Mouse (Mus musculus): ENCODE results near the gene Clhc1. TPM values are rescaled to one million over a fixed set of nuclear protein-coding genes. Genes with fewer than 3 reads are reported as not detected.
"Not testable (repeated sequence)": the region's sequence is repeated elsewhere in the genome, so short reads cannot be mapped to it uniquely, and the experiment has no call there.

The Clhc1 gene
- polyA plus RNA-seq, 1 experiment from 2014 or later, result 0.42 TPM

GRCm38 (mm10) chr11:29525988-29526794 is 21.6 kb upstream of the Clhc1 start, which contains the start of gene Mtif2:
Mtif2 (plus strand) TSS chr11:29526408.
- H3K27ac ChIP-seq (ENCODE audit: low read depth, low read length), result peak within 1 kb of the TSS; percentile 60; the same call in 1 of the 2 replicates
- H3K4me1 ChIP-seq (ENCODE audit: control insufficient read depth, insufficient read depth, low read length), result no peaks in the 10 kb centered on the region
- H3K9ac ChIP-seq (ENCODE audit: low read length), result peak within 1 kb of the TSS; percentile 78
- 3% methylated on average over 47 of the region's 47 CpGs for WGBS
- no peaks in the 10 kb centered on the region for H3K27me3 ChIP-seq (ENCODE audit: control insufficient read depth, insufficient read depth, low read length)
- DNase-seq (ENCODE audit: low spot score) (peak; percentile 88), ATAC-seq (ENCODE audit: insufficient read depth, low FRiP score, low TSS enrichment) (peak; percentile 94)
- H3K4me3 ChIP-seq (ENCODE audit: low read depth, low read length), result peak within 1 kb of the TSS; percentile 73
- no peaks in the 10 kb centered on the region for H3K36me3 ChIP-seq (ENCODE audit: control insufficient read depth, insufficient read depth, low read length)
- peak within 1 kb of the TSS; percentile 80 for H3K4me2 ChIP-seq (ENCODE audit: low read depth)
- H3K9me3 ChIP-seq (ENCODE audit: control insufficient read depth, low read length), result no peaks in the 10 kb centered on the region

GRCm38 (mm10) chr11:29538201-29538600 is 9.5 kb upstream of the Clhc1 start:
- Histone ChIP-seq H3K4me2 (ENCODE audit: low read depth) (no peak overlapping the region), H3K27ac (ENCODE audit: low read depth, low read length) (no peak overlapping the region), H3K9me3 (ENCODE audit: control insufficient read depth, low read length) (no peaks in the 10 kb centered on the region), H3K4me1 (ENCODE audit: control insufficient read depth, insufficient read depth, low read length) (no peaks in the 10 kb centered on the region), H3K36me3 (ENCODE audit: control insufficient read depth, insufficient read depth, low read length) (no peaks in the 10 kb centered on the region; the same call in 1 of the 2 replicates), H3K27me3 (ENCODE audit: control insufficient read depth, insufficient read depth, low read length) (no peaks in the 10 kb centered on the region), H3K4me3 (ENCODE audit: low read depth, low read length) (no peak overlapping the region), H3K9ac (ENCODE audit: low read length) (no peak overlapping the region)
- ATAC-seq (ENCODE audit: insufficient read depth, low FRiP score, low TSS enrichment) (no peak), DNase-seq (ENCODE audit: low spot score) (no peak)
- WGBS, result 97% methylated on average over 1 of the region's 1 CpGs

DNA sequence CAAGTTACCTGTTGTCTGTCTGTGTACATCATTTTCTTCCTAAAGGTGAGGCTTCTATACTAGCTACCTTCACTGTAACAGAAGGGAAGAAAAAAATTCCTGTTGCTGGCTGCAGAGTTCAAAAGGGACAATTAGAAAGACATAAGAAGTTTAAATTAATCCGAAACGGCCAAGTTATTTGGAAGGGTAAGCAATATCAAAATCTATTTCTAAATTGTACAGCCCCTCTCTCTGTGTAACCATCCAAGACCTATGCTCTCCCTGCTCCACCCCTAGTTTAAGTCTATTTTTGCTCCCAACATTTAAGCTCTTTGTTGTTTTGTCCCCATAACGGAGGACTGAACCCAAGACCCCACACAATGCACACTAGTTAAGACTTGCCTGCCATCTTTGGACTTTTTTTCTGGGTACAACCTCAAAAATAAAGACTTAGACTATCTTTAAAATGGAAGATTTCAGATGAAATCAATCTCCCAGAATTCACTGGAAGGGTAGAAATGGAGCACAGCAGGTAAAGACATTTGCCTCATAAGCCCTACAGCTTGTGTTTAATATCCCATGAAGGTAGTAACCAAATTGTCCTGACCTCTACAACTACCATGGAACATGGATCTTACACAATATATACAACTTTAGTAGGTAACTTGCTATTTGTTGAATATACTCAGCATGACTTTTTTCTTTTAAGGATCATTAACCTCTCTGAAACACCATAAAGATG is 3.4 kb upstream of the Clhc1 start:
- H3K9me3 ChIP-seq (ENCODE audit: control insufficient read depth, low read length), result no peaks in the 10 kb centered on the region
- no peak for DNase-seq (ENCODE audit: low spot score)
- H3K4me3 ChIP-seq (ENCODE audit: low read depth, low read length), result no peak overlapping the region
- H3K4me1 ChIP-seq (ENCODE audit: control insufficient read depth, insufficient read depth, low read length), result no peaks in the 10 kb centered on the region
- ATAC-seq (ENCODE audit: insufficient read depth, low FRiP score, low TSS enrichment), result no peak
- no peak overlapping the region for H3K9ac ChIP-seq (ENCODE audit: low read length)
- no peaks in the 10 kb centered on the region for H3K27me3 ChIP-seq (ENCODE audit: control insufficient read depth, insufficient read depth, low read length)
- WGBS, result 91% methylated on average over 3 of the region's 3 CpGs
- H3K4me2 ChIP-seq (ENCODE audit: low read depth), result no peak overlapping the region
- H3K27ac ChIP-seq (ENCODE audit: low read depth, low read length), result no peak overlapping the region
- H3K36me3 ChIP-seq (ENCODE audit: control insufficient read depth, insufficient read depth, low read length), result peaks cover 8% of the 10 kb centered on the region

DNA sequence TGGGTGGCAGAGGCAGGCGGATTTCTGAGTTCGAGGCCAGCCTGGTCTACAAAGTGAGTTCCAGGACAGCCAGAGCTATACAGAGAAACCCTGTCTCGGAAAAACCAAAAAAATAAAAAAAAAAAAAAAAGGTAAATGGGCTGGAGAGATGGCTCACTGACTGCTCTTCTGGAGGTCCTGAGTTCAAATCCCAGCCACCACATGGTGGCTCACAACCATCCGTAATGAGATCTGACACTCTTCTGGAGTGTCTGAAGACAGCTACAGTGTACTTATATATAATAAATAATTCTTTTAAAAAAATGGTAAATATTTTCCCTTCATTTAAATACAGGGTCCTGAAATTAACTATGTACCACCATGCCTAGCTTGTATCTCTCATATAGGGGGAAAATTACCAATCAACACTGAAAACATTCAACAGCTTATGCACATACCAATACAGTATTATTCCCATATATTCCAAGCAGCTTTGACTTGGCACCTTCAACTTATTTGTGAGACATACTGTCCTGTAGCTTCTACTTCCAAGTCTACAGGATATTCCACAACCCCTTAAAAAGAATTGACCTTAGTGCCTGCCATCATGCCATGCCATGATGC is 2.5 kb upstream of the Clhc1 start:
- not testable (repeated sequence) for H3K36me3 ChIP-seq (ENCODE audit: control insufficient read depth, insufficient read depth, low read length); DNase-seq (ENCODE audit: low spot score)
- 92% methylated on average over 4 of the region's 4 CpGs for WGBS

DNA sequence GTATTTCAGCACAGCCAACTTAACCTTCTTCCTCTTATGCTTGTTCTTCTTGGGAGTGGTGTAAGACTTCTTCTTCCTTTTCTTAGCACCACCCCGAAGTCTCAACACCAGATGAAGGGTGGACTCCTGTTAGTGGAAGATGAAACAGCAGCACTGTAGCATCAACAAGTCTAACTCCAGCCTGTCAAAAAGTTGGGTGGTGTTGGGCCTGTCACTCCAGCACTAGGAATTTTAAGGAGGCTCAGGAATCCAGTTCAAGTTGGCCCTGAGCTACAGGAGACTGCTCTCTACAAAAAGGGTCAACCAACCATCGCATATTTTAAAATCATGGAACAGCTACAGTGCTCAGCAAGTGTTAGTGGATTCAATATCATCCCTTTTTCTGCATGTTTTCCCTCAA is 1.5 kb upstream of the Clhc1 start:
- not testable (repeated sequence) for H3K9ac ChIP-seq (ENCODE audit: low read length); ATAC-seq (ENCODE audit: insufficient read depth, low FRiP score, low TSS enrichment); H3K4me1 ChIP-seq (ENCODE audit: control insufficient read depth, insufficient read depth, low read length); H3K36me3 ChIP-seq (ENCODE audit: control insufficient read depth, insufficient read depth, low read length); H3K9me3 ChIP-seq (ENCODE audit: control insufficient read depth, low read length); H3K27me3 ChIP-seq (ENCODE audit: control insufficient read depth, insufficient read depth, low read length); DNase-seq (ENCODE audit: low spot score); H3K4me3 ChIP-seq (ENCODE audit: low read depth, low read length); H3K27ac ChIP-seq (ENCODE audit: low read depth, low read length)
- peak overlapping the region; percentile 48 for H3K4me2 ChIP-seq (ENCODE audit: low read depth)
- WGBS, result 97% methylated on average over 2 of the region's 2 CpGs

More for the DNA sequence above, 2.5 kb upstream of the Clhc1 start:
- H3K4me2 ChIP-seq (ENCODE audit: low read depth); H3K9me3 ChIP-seq (ENCODE audit: control insufficient read depth, low read length); H3K4me1 ChIP-seq (ENCODE audit: control insufficient read depth, insufficient read depth, low read length); ATAC-seq (ENCODE audit: insufficient read depth, low FRiP score, low TSS enrichment); H3K27me3 ChIP-seq (ENCODE audit: control insufficient read depth, insufficient read depth, low read length); H3K9ac ChIP-seq (ENCODE audit: low read length); H3K27ac ChIP-seq (ENCODE audit: low read depth, low read length); H3K4me3 ChIP-seq (ENCODE audit: low read depth, low read length): not testable (repeated sequence)

- Histone ChIP-seq H3K27ac (ENCODE audit: low read depth, low read length) (no peak overlapping the region), H3K4me3 (ENCODE audit: low read depth, low read length) (peak overlapping the region; percentile 79), H3K36me3 (ENCODE audit: control insufficient read depth, insufficient read depth, low read length) (peaks cover 8% of the 10 kb centered on the region), H3K9ac (ENCODE audit: low read length) (peak overlapping the region; percentile 91), H3K27me3 (ENCODE audit: control insufficient read depth, insufficient read depth, low read length) (no peaks in the 10 kb centered on the region), H3K9me3 (ENCODE audit: control insufficient read depth, low read length) (no peaks in the 10 kb centered on the region), H3K4me2 (ENCODE audit: low read depth) (peak overlapping the region; percentile 48), H3K4me1 (ENCODE audit: control insufficient read depth, insufficient read depth, low read length) (no peaks in the 10 kb centered on the region)
- DNase-seq (ENCODE audit: low spot score) (no peak), ATAC-seq (ENCODE audit: insufficient read depth, low FRiP score, low TSS enrichment) (no peak)
- 26% methylated on average over 2 of the region's 2 CpGs for WGBS
Measured at GRCm38 (mm10) chr11:29546762-29547161, 988 bp upstream of the Clhc1 start.

DNA sequence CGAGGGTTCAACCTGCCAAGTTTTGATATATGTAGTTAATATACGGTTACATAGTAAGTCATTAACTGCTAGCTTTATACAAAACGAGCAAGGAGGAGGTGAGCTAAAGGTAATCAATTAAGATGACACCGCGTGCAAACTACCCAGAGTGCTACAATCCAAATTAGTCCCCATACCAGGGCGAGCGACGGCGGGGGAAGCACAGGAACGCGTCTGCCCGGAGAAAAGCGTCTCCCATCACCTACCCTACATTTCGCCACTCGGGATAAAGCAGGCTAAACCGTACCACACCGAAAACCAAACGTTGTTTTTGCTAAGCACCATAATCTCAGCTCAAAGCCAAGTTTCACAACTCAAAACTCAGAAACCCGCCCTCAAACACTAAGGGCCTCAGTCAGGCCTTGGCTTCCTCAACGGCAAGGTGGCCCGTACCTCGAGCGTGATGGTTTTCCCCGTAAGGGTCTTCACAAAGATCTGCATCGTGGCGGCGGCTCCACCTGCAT is 450 bp upstream of the Clhc1 start:
- Histone ChIP-seq H3K4me3 (ENCODE audit: low read depth, low read length) (peak overlapping the region; percentile 79), H3K4me2 (ENCODE audit: low read depth) (peak overlapping the region; percentile 48), H3K9ac (ENCODE audit: low read length) (peak overlapping the region; percentile 91), H3K36me3 (ENCODE audit: control insufficient read depth, insufficient read depth, low read length) (peaks cover 8% of the 10 kb centered on the region), H3K4me1 (ENCODE audit: control insufficient read depth, insufficient read depth, low read length) (no peaks in the 10 kb centered on the region), H3K27ac (ENCODE audit: low read depth, low read length) (peak overlapping the region; percentile 54; the same call in 1 of the 2 replicates), H3K27me3 (ENCODE audit: control insufficient read depth, insufficient read depth, low read length) (no peaks in the 10 kb centered on the region), H3K9me3 (ENCODE audit: control insufficient read depth, low read length) (no peaks in the 10 kb centered on the region)
- under 1% methylated on average over 27 of the region's 27 CpGs for WGBS
- no peak for DNase-seq (ENCODE audit: low spot score)
- ATAC-seq (ENCODE audit: insufficient read depth, low FRiP score, low TSS enrichment), result no peak; the same call in none of the 2 replicates

GRCm38 (mm10) chr11:29548504-29549424 is 1.0 kb downstream of the Clhc1 start:
- H3K36me3 ChIP-seq (ENCODE audit: control insufficient read depth, insufficient read depth, low read length), result peaks cover 8% of the 10 kb centered on the region
- no peaks in the 10 kb centered on the region for H3K27me3 ChIP-seq (ENCODE audit: control insufficient read depth, insufficient read depth, low read length)
- no peaks in the 10 kb centered on the region for H3K9me3 ChIP-seq (ENCODE audit: control insufficient read depth, low read length)
- no peaks in the 10 kb centered on the region for H3K4me1 ChIP-seq (ENCODE audit: control insufficient read depth, insufficient read depth, low read length)
- 26% methylated on average over 23 of the region's 23 CpGs for WGBS
- peak overlapping the region; percentile 91 for H3K9ac ChIP-seq (ENCODE audit: low read length)
- peak overlapping the region; percentile 57 for H3K4me2 ChIP-seq (ENCODE audit: low read depth)
- DNase-seq (ENCODE audit: low spot score) (peak; percentile 12), ATAC-seq (ENCODE audit: insufficient read depth, low FRiP score, low TSS enrichment) (peak; percentile 18; the same call in 1 of the 2 replicates)
- H3K27ac ChIP-seq (ENCODE audit: low read depth, low read length), result no peak overlapping the region
- H3K4me3 ChIP-seq (ENCODE audit: low read depth, low read length), result peak overlapping the region; percentile 79
